In genomic region chr19:29596276-29596675, GRCm38 (mm10) we compare ENCODE assay signal across 6 mouse cellular contexts.
"Had no signal": no experiment of that assay in that cellular context is flagged by ENCODE, and none has a peak within 500 bp of the region (broad histone marks: within the 10 kb centered on the region; RNA-seq: fewer than 3 reads in every experiment).

No protein-coding gene starts in this region.

- ATAC-seq: lung, postnatal 0 days; midbrain, embryonic 13.5 days; midbrain, embryonic 15.5 days had no signal

- DNase-seq: lung, adult 2 months; lung, postnatal 14 days; right cerebral cortex, postnatal 25 days had no signal
